Mouse (Mus musculus) forebrain, embryonic 14.5 days (tissue): Measurements from ENCODE around the gene BC028528. TPM values are rescaled to one million over a fixed set of nuclear protein-coding genes. Genes with fewer than 3 reads are reported as not detected.
"Not testable (repeated sequence)": the region's sequence is repeated elsewhere in the genome, so short reads cannot be mapped to it uniquely, and the experiment has no call there.

Experiments
- ATAC-seq: fragments of 200-750 bp; cut with Nextera tagmentation; 2 replicates; pipeline ENCODE4 v1.8.0; 2017; ENCODE audit warnings: mild to moderate bottlenecking, moderate library complexity
- DNase-seq: peaks from one replicate; pipeline ENCODE4 v3.0.0-alpha.2; 2015; ENCODE audit warnings: low spot score
- H3K27ac ChIP-seq: fragments of 300-500 bp; sonication (generic); 2 replicates; pipeline ENCODE4 v1.5.1; 2014; ENCODE audit warnings: low read depth, mild to moderate bottlenecking, control low read depth, low read length, moderate library complexity
- H3K27me3 ChIP-seq: fragments of 300-500 bp; sonication (generic); replicated peaks from 2 replicates; pipeline ENCODE4 v1.6.1; 2014; ENCODE audit warnings: low read length, control low read depth, mixed read lengths; ENCODE audit not compliant: control insufficient read depth, insufficient read depth
- H3K36me3 ChIP-seq: fragments of 300-500 bp; sonication (generic); 2 replicates; pipeline ENCODE4 v1.6.1; 2014; ENCODE audit warnings: low read length, control low read depth; ENCODE audit not compliant: control insufficient read depth, insufficient read depth
- H3K4me1 ChIP-seq: fragments of 300-500 bp; sonication (generic); 2 replicates; pipeline ENCODE4 v1.6.1; 2014; ENCODE audit warnings: antibody characterized with exemption, low read length, control low read depth; ENCODE audit not compliant: control insufficient read depth, insufficient read depth
- H3K4me2 ChIP-seq: fragments of 300-500 bp; sonication (generic); 2 replicates; pipeline ENCODE4 v1.6.1; 2014; ENCODE audit warnings: mild to moderate bottlenecking, control low read depth, low read length
- H3K4me3 ChIP-seq: fragments of 300-500 bp; sonication (generic); 2 replicates; pipeline ENCODE4 v1.5.1; 2014; ENCODE audit warnings: low read depth, low read length, control low read depth
- H3K9ac ChIP-seq: fragments of 300-500 bp; sonication (generic); 2 replicates; pipeline ENCODE4 v1.6.1; 2014; ENCODE audit warnings: mild to moderate bottlenecking, low read length, control low read depth, moderate library complexity
- H3K9me3 ChIP-seq: fragments of 300-500 bp; sonication (generic); replicated peaks from 2 replicates; pipeline ENCODE4 v1.6.1; 2016; ENCODE audit warnings: low read length, control low read depth, mixed read lengths; ENCODE audit not compliant: control insufficient read depth
- WGBS: fragments of 180-500 bp; shearing (Covaris S2); extraction: QIAGEN DNeasy Blood & Tissue Kit; methylation state at CpG from one replicate; pipeline ENCODE4 v1.1.7; 2014; 5-methylcytosine and 5-hydroxymethylcytosine counted together
- polyA plus RNA-seq: library from polyadenylated mRNA; unstranded; fragments of >200 nt; fragmentation: Nextera tagmentation; extraction: Ambion mirVana; gene quantifications from 2 replicates; pipeline ENCODE4 v1.2.1, GENCODE M21; 2014

BC028528 gene
- polyA plus RNA-seq, 1 experiment from 2014 or later = 15.4 TPM

- Histone ChIP-seq H3K4me1 (no peaks in the 10 kb centered on the region), H3K36me3 (peaks cover 9% of the 10 kb centered on the region), H3K4me3 (no peak overlapping the region), H3K4me2 (no peak overlapping the region), H3K27me3 (no peaks in the 10 kb centered on the region), H3K27ac (no peak overlapping the region), H3K9me3 (no peaks in the 10 kb centered on the region), H3K9ac (no peak overlapping the region)
- WGBS = 95% methylated on average over 3 of the region's 3 CpGs
- peak; percentile 12 for DNase-seq
- no peak for ATAC-seq
Measured at GRCm38 (mm10) chr3:95860323-95860722, 31.5 kb downstream of the BC028528 start.

GRCm38 (mm10) chr3:95858278-95858677, 33.5 kb downstream of the BC028528 start:
- not testable (repeated sequence) for ATAC-seq, H3K4me2 ChIP-seq, H3K27me3 ChIP-seq, H3K9ac ChIP-seq, H3K9me3 ChIP-seq, H3K4me1 ChIP-seq, H3K27ac ChIP-seq, H3K36me3 ChIP-seq, DNase-seq, H3K4me3 ChIP-seq
- WGBS = 80% methylated on average over 3 of the region's 3 CpGs

GRCm38 (mm10) chr3:95857050-95857449, 34.8 kb downstream of the BC028528 start:
- not testable (repeated sequence) for H3K4me3 ChIP-seq, H3K4me2 ChIP-seq, H3K9ac ChIP-seq, H3K27me3 ChIP-seq, ATAC-seq, H3K27ac ChIP-seq, DNase-seq, H3K4me1 ChIP-seq, H3K9me3 ChIP-seq
- 83% methylated on average over 1 of the region's 1 CpGs for WGBS
- H3K36me3 ChIP-seq = peaks cover 15% of the 10 kb centered on the region

- Histone ChIP-seq H3K4me1 (peaks cover 5% of the 10 kb centered on the region), H3K4me3 (peak overlapping the region; percentile 83), H3K27me3 (no peaks in the 10 kb centered on the region), H3K9ac (peak overlapping the region; percentile 79), H3K9me3 (no peaks in the 10 kb centered on the region), H3K27ac (no peak overlapping the region), H3K36me3 (peaks cover 23% of the 10 kb centered on the region), H3K4me2 (peak overlapping the region; percentile 74)
- peak; percentile 12; the same call in 1 of the 2 replicates for ATAC-seq
- DNase-seq = no peak
- 21% methylated on average over 7 of the region's 7 CpGs for WGBS
Measured at GRCm38 (mm10) chr3:95856115-95856514, 35.7 kb downstream of the BC028528 start.

GRCm38 (mm10) chr3:95855502-95856089, 36.2 kb downstream of the BC028528 start, which contains the start of gene Prpf3:
Prpf3 (minus strand) TSS chr3:95855885.
- WGBS = 0% methylated on average over 56 of the region's 56 CpGs

GRCm38 (mm10) chr3:95851317-95851716, 40.5 kb downstream of the BC028528 start:
- DNase-seq = no peak
- Histone ChIP-seq H3K27ac (no peak overlapping the region), H3K36me3 (peaks cover 70% of the 10 kb centered on the region), H3K9me3 (no peaks in the 10 kb centered on the region), H3K4me3 (no peak overlapping the region), H3K4me1 (peaks cover 5% of the 10 kb centered on the region), H3K4me2 (no peak overlapping the region), H3K9ac (no peak overlapping the region), H3K27me3 (no peaks in the 10 kb centered on the region)
- WGBS = 95% methylated on average over 8 of the region's 8 CpGs
- no peak for ATAC-seq

More at GRCm38 (mm10) chr3:95855502-95856089, 36.2 kb downstream of the BC028528 start, which contains the start of gene Prpf3:
- peak within 1 kb of the TSS; percentile 83 for H3K4me3 ChIP-seq
- peaks cover 5% of the 10 kb centered on the region for H3K4me1 ChIP-seq
- DNase-seq = peak; percentile 96
- peak within 1 kb of the TSS; percentile 70 for H3K27ac ChIP-seq
- ATAC-seq = peak; percentile 100
- peak within 1 kb of the TSS; percentile 79 for H3K9ac ChIP-seq
- H3K27me3 ChIP-seq = no peaks in the 10 kb centered on the region
- peak within 1 kb of the TSS; percentile 74 for H3K4me2 ChIP-seq
- peaks cover 28% of the 10 kb centered on the region for H3K36me3 ChIP-seq
- no peaks in the 10 kb centered on the region for H3K9me3 ChIP-seq

GRCm38 (mm10) chr3:95850611-95851010, 41.2 kb downstream of the BC028528 start:
- WGBS = 88% methylated on average over 4 of the region's 4 CpGs

GRCm38 (mm10) chr3:95842503-95843214, 49.1 kb downstream of the BC028528 start:
- Histone ChIP-seq H3K27me3 (no peaks in the 10 kb centered on the region), H3K27ac (no peak overlapping the region), H3K9ac (no peak overlapping the region), H3K4me1 (no peaks in the 10 kb centered on the region), H3K4me2 (no peak overlapping the region), H3K4me3 (no peak overlapping the region), H3K36me3 (peaks cover 88% of the 10 kb centered on the region), H3K9me3 (no peaks in the 10 kb centered on the region)
- DNase-seq (no peak), ATAC-seq (no peak)
- 89% methylated on average over 3 of the region's 3 CpGs for WGBS

More at GRCm38 (mm10) chr3:95850611-95851010, 41.2 kb downstream of the BC028528 start:
- Histone ChIP-seq H3K4me1 (peaks cover 5% of the 10 kb centered on the region), H3K9me3 (no peaks in the 10 kb centered on the region), H3K27me3 (no peaks in the 10 kb centered on the region), H3K4me3 (no peak overlapping the region), H3K27ac (no peak overlapping the region), H3K9ac (no peak overlapping the region), H3K4me2 (no peak overlapping the region), H3K36me3 (peaks cover 77% of the 10 kb centered on the region)
- ATAC-seq (no peak), DNase-seq (no peak)

- WGBS = 97% methylated on average over 2 of the region's 2 CpGs
- peaks cover 81% of the 10 kb centered on the region for H3K36me3 ChIP-seq
Measured at GRCm38 (mm10) chr3:95839250-95839649, 52.6 kb downstream of the BC028528 start.

More at GRCm38 (mm10) chr3:95839250-95839649, 52.6 kb downstream of the BC028528 start:
- H3K4me3 ChIP-seq = no peak overlapping the region
- no peaks in the 10 kb centered on the region for H3K4me1 ChIP-seq
- ATAC-seq (no peak), DNase-seq (no peak)
- H3K27ac ChIP-seq = no peak overlapping the region
- no peak overlapping the region for H3K9ac ChIP-seq
- no peaks in the 10 kb centered on the region for H3K9me3 ChIP-seq
- no peaks in the 10 kb centered on the region for H3K27me3 ChIP-seq
- no peak overlapping the region for H3K4me2 ChIP-seq
